Mouse (Mus musculus) E14TG2a.4 (cell line): Measurements from ENCODE around the gene Zfp169.

ENCODE experiments used
- H3K27me3 ChIP-seq: 2 replicates; pipeline ENCODE4 v1.6.1; 2014; ENCODE audit warnings: low read length, control low read depth; ENCODE audit not compliant: insufficient read depth
- H3K36me3 ChIP-seq: 2 replicates; pipeline ENCODE4 v1.6.1; 2014; ENCODE audit warnings: low read length, control low read depth; ENCODE audit not compliant: insufficient read depth
- H3K4me1 ChIP-seq: replicated peaks from 2 replicates; pipeline ENCODE4 v1.6.1; 2014; ENCODE audit warnings: low read depth, low read length, control low read depth
- H3K4me3 ChIP-seq: replicated peaks from 2 replicates; pipeline ENCODE4 v1.5.1; 2014; ENCODE audit warnings: mild to moderate bottlenecking, low read length
- H3K9me3 ChIP-seq: 2 replicates; pipeline ENCODE4 v1.6.1; 2014; ENCODE audit warnings: low read length, control low read depth
- CTCF ChIP-seq: conservative IDR thresholded peaks from 2 replicates; pipeline ENCODE4 v1.5.1; 2014; ENCODE audit warnings: low read length
- NANOG ChIP-seq: IDR thresholded peaks from 2 replicates; pipeline ENCODE4 v1.6.1; 2014; ENCODE audit warnings: borderline replicate concordance, low read length, mixed read lengths
- POU5F1 ChIP-seq: IDR thresholded peaks from 2 replicates; pipeline ENCODE4 v1.6.1; 2014; ENCODE audit warnings: low read length, borderline replicate concordance

Zfp169 gene

GRCm38 (mm10) chr13:48497693-48498221 lies 15.5 kb downstream of the Zfp169 start:
- no peaks in the 10 kb centered on the region for H3K27me3 ChIP-seq
- H3K36me3 ChIP-seq, result peaks cover 14% of the 10 kb centered on the region; the same call in 1 of the 2 replicates
- H3K4me1 ChIP-seq, result peaks cover 4% of the 10 kb centered on the region
- TF ChIP-seq POU5F1 (no peak), CTCF (peak; percentile 96)
- no peaks in the 10 kb centered on the region for H3K9me3 ChIP-seq
- H3K4me3 ChIP-seq, result peak overlapping the region; percentile 59

- Histone ChIP-seq H3K36me3 (peaks cover 38% of the 10 kb centered on the region), H3K27me3 (no peaks in the 10 kb centered on the region), H3K4me3 (no peak overlapping the region), H3K4me1 (peaks cover 28% of the 10 kb centered on the region), H3K9me3 (no peaks in the 10 kb centered on the region)
- TF ChIP-seq NANOG, result no peak
- TF ChIP-seq POU5F1, result no peak
- TF ChIP-seq CTCF, result no peak
Observed at GRCm38 (mm10) chr13:48493183-48493582, 20.1 kb downstream of the Zfp169 start.

GRCm38 (mm10) chr13:48490396-48491182 lies 22.7 kb downstream of the Zfp169 start:
- H3K27me3 ChIP-seq, result no peaks in the 10 kb centered on the region
- TF ChIP-seq POU5F1 (no peak), CTCF (no peak), NANOG (no peak)
- H3K4me1 ChIP-seq, result peaks cover 25% of the 10 kb centered on the region
- peaks cover 44% of the 10 kb centered on the region for H3K36me3 ChIP-seq
- H3K9me3 ChIP-seq, result peaks cover 4% of the 10 kb centered on the region; the same call in 1 of the 2 replicates
- peak overlapping the region; percentile 68 for H3K4me3 ChIP-seq

GRCm38 (mm10) chr13:48483606-48484005 lies 29.6 kb downstream of the Zfp169 start:
- Histone ChIP-seq H3K9me3 (peaks cover 30% of the 10 kb centered on the region), H3K4me1 (no peaks in the 10 kb centered on the region), H3K27me3 (no peaks in the 10 kb centered on the region), H3K4me3 (no peak overlapping the region), H3K36me3 (peaks cover 32% of the 10 kb centered on the region)
- TF ChIP-seq NANOG (no peak), POU5F1 (no peak), CTCF (no peak)

- TF ChIP-seq NANOG (no peak), CTCF (no peak), POU5F1 (no peak)
Observed at GRCm38 (mm10) chr13:48468656-48469180, 44.5 kb downstream of the Zfp169 start.

GRCm38 (mm10) chr13:48466186-48466585 lies 47.1 kb downstream of the Zfp169 start:
- no peak for TF ChIP-seq NANOG
- no peak for TF ChIP-seq CTCF
- no peak for TF ChIP-seq POU5F1
- Histone ChIP-seq H3K36me3 (no peaks in the 10 kb centered on the region), H3K27me3 (peaks cover 8% of the 10 kb centered on the region; the same call in 1 of the 2 replicates), H3K4me3 (no peak overlapping the region), H3K4me1 (peaks cover 10% of the 10 kb centered on the region), H3K9me3 (no peaks in the 10 kb centered on the region)

More at GRCm38 (mm10) chr13:48468656-48469180, 44.5 kb downstream of the Zfp169 start:
- 0 out of 2 replicates have a peak overlapping the region, but pooled peaks have one; percentile 13 for H3K4me3 ChIP-seq
- peaks cover 8% of the 10 kb centered on the region; the same call in 1 of the 2 replicates for H3K27me3 ChIP-seq
- peaks cover 10% of the 10 kb centered on the region for H3K4me1 ChIP-seq
- no peaks in the 10 kb centered on the region for H3K36me3 ChIP-seq
- H3K9me3 ChIP-seq, result no peaks in the 10 kb centered on the region

- TF ChIP-seq POU5F1 (no peak), CTCF (peak; percentile 82), NANOG (no peak)
- Histone ChIP-seq H3K9me3 (no peaks in the 10 kb centered on the region), H3K4me1 (peaks cover 10% of the 10 kb centered on the region), H3K27me3 (peaks cover 8% of the 10 kb centered on the region; the same call in 1 of the 2 replicates), H3K36me3 (no peaks in the 10 kb centered on the region), H3K4me3 (no peak overlapping the region)
Observed at GRCm38 (mm10) chr13:48464170-48464569, 49.1 kb downstream of the Zfp169 start.

GRCm38 (mm10) chr13:48459280-48459679 lies 54.0 kb downstream of the Zfp169 start:
- no peaks in the 10 kb centered on the region for H3K9me3 ChIP-seq
- no peaks in the 10 kb centered on the region for H3K36me3 ChIP-seq
- TF ChIP-seq POU5F1 (no peak), CTCF (no peak), NANOG (no peak)
- no peaks in the 10 kb centered on the region for H3K27me3 ChIP-seq
- H3K4me1 ChIP-seq, result no peaks in the 10 kb centered on the region
- no peak overlapping the region for H3K4me3 ChIP-seq
